Mouse (Mus musculus) forebrain, embryonic 10.5 days (tissue): ENCODE results near the gene Hdac2. TPM values are rescaled to one million over a fixed set of nuclear protein-coding genes. Genes with fewer than 3 reads are reported as not detected.
A peak's percentile ranks its signal among the peaks of the same experiment; 100 is the strongest.

ENCODE experiments used
- DNase-seq: peaks from one replicate; pipeline ENCODE4 v3.0.0-alpha.2; 2017; ENCODE audit warnings: low spot score; ENCODE audit errors: extremely low spot score
- H3K27ac ChIP-seq: fragments of 300-500 bp; sonication (generic); 2 replicates; pipeline ENCODE4 v1.5.1; 2016; ENCODE audit warnings: mild to moderate bottlenecking
- H3K27me3 ChIP-seq: fragments of 300-500 bp; sonication (generic); 2 replicates; pipeline ENCODE4 v1.6.1; 2016; ENCODE audit warnings: mild to moderate bottlenecking; ENCODE audit not compliant: poor library complexity, severe bottlenecking
- H3K36me3 ChIP-seq: fragments of 300-500 bp; sonication (generic); replicated peaks from 2 replicates; pipeline ENCODE4 v1.6.1; 2016; ENCODE audit warnings: mild to moderate bottlenecking, moderate library complexity
- H3K4me1 ChIP-seq: fragments of 300-500 bp; sonication (generic); 2 replicates; pipeline ENCODE4 v1.6.1; 2016
- H3K4me3 ChIP-seq: fragments of 300-500 bp; sonication (generic); 2 replicates; pipeline ENCODE4 v1.5.1; 2016; ENCODE audit warnings: mild to moderate bottlenecking, moderate library complexity
- H3K9me3 ChIP-seq: fragments of 300-500 bp; sonication (generic); 2 replicates; pipeline ENCODE4 v1.6.1; 2016; ENCODE audit warnings: mild to moderate bottlenecking, moderate library complexity
- WGBS: fragments of 180-500 bp; shearing (Covaris S2); methylation state at CpG from one replicate; pipeline ENCODE4 v1.1.7; 2016; 5-methylcytosine and 5-hydroxymethylcytosine counted together
- polyA plus RNA-seq: library from polyadenylated mRNA; unstranded; fragments of >200 nt; fragmentation: Nextera tagmentation; extraction: Ambion mirVana; gene quantifications from 2 replicates; pipeline ENCODE4 v1.2.1, GENCODE M21; 2016

The Hdac2 gene
- polyA plus RNA-seq, 1 experiment from 2014 or later = 309 TPM

DNA sequence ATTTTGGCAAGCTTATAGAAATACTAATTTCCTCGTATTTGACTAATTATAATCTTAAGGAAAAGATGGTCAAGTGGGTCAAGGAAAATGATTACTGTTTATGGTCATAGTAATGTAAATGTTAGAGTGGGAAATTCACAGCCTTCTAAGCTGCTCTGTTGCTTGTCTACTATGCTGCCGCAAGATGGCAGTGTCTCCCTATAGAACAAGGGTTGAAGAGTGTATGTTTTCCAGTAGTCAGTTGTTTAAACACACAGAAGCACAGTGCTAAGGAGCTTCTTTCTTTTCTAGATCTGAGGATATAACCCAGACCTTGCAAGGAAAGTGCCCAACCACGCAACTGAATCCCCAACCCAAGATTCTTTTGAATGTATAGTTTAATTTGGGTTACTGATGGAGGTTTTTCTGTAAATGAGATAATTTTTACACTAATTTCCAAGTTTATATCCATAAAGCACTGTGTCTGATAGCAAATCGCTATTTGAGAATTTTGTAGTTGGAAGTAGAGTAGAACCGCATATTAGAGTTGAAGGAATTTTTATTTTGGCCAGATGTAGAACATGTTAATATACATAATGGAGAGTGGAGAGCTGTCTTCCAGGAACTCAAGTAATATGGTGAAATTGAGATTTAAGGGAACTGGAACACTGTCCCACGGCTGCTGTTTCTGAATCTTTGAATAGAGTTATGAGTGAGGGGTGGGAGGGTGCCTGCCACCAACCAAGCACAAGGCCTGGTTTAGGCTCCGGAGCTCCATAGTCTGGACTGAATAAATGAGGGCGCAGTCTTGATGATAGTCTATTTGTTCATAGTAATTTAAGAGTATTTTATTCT, 40.1 kb downstream of the Hdac2 start:
- Histone ChIP-seq H3K27ac (no peak overlapping the region), H3K4me1 (no peaks in the 10 kb centered on the region), H3K36me3 (no peaks in the 10 kb centered on the region), H3K4me3 (no peak overlapping the region), H3K9me3 (no peaks in the 10 kb centered on the region), H3K27me3 (no peaks in the 10 kb centered on the region)
- 56% methylated on average over 8 of the region's 8 CpGs for WGBS
- DNase-seq = peak; percentile 61

DNA sequence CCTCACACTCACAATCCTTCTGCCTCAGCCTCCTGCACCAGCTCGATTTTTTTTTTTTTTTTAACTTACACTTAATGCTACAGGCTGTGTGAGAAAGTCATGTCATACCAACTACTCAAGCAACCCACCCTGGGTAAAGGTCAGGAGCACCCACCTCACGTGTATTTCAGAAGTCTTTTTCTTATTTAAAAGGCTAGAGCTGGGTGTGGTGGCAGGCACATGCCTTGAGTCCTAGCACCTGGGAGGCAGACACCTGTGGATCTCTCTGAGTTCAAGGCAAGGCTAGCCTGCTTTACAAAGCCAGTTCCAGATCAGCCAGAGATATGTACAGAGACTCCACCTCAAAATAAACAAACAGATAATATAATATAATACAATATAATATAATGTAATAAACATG, 41.4 kb downstream of the Hdac2 start:
- H3K4me1 ChIP-seq = no peaks in the 10 kb centered on the region
- H3K27me3 ChIP-seq = no peaks in the 10 kb centered on the region
- H3K9me3 ChIP-seq = no peaks in the 10 kb centered on the region
- H3K27ac ChIP-seq = no peak overlapping the region
- no peak for DNase-seq
- no peaks in the 10 kb centered on the region for H3K36me3 ChIP-seq
- no peak overlapping the region for H3K4me3 ChIP-seq
- WGBS = 71% methylated on average over 2 of the region's 2 CpGs

DNA sequence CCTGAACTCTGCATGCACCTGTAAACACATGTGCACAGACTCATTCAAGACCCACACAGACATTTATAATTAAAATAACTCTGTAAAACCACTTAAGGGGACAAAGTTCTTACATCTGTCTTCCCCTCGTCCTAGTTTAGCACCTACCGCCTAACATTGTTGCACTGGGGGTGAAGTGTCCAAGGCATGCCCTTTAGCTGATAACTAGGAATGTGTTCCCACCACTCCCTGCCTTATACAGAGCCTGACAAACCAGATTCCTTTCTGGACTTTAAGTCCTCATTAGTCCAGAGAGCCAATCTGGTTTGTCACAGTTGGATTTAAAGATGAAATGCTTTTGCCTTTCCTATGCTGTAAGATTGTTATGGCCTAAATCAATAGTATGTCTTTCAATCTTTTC, 41.9 kb downstream of the Hdac2 start:
- no peak overlapping the region for H3K27ac ChIP-seq
- no peaks in the 10 kb centered on the region for H3K9me3 ChIP-seq
- H3K4me3 ChIP-seq = no peak overlapping the region
- no peaks in the 10 kb centered on the region for H3K36me3 ChIP-seq
- no peaks in the 10 kb centered on the region for H3K27me3 ChIP-seq
- no peak for DNase-seq
- WGBS = 84% methylated on average over 2 of the region's 2 CpGs
- H3K4me1 ChIP-seq = no peaks in the 10 kb centered on the region

DNA sequence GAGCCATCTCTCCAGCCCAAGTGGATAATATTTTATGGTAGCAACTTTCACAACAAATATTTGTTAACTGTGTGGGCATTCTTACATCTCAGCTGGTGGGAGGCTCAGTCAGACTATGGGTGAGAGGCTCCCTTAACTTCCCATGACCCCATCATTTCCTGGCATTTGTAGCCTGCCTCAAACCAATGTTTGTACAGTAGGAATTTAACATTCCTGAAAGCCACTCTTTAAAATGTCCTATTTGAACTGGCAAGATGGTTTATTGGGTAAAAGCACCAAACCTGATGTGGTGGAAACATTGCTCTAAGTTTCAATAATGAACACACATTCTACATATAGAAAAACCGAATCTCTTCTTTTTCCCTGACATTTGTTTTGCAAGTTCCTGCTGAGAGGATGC, 50.0 kb downstream of the Hdac2 start:
- Histone ChIP-seq H3K36me3 (no peaks in the 10 kb centered on the region), H3K9me3 (no peaks in the 10 kb centered on the region), H3K4me1 (no peaks in the 10 kb centered on the region), H3K27ac (no peak overlapping the region), H3K27me3 (no peaks in the 10 kb centered on the region), H3K4me3 (no peak overlapping the region)
- WGBS = 80% methylated on average over 1 of the region's 1 CpGs
- no peak for DNase-seq

DNA sequence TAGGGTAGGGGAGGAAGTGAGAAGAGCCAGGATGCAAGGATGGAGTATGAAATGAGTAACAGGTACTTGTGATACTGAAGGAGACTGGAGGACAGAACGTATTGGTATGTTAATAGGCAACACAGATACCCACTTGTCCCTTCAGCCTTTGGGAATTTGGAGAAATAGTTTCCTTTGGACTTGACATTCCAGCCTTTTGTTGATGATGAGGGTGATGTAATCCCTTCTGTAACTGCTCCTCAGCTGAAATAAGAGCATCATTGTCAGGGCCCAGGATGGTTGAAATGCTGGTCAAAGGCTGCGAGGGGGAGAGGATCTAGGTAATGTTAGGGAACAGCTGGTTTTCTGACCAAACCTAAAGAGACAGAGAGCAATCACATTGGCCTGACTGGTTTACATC, 54.3 kb downstream of the Hdac2 start:
- no peaks in the 10 kb centered on the region for H3K27me3 ChIP-seq
- DNase-seq = no peak
- WGBS = 75% methylated on average over 2 of the region's 2 CpGs
- no peak overlapping the region for H3K4me3 ChIP-seq
- H3K36me3 ChIP-seq = no peaks in the 10 kb centered on the region
- H3K4me1 ChIP-seq = no peaks in the 10 kb centered on the region
- no peaks in the 10 kb centered on the region for H3K9me3 ChIP-seq
- no peak overlapping the region for H3K27ac ChIP-seq

DNA sequence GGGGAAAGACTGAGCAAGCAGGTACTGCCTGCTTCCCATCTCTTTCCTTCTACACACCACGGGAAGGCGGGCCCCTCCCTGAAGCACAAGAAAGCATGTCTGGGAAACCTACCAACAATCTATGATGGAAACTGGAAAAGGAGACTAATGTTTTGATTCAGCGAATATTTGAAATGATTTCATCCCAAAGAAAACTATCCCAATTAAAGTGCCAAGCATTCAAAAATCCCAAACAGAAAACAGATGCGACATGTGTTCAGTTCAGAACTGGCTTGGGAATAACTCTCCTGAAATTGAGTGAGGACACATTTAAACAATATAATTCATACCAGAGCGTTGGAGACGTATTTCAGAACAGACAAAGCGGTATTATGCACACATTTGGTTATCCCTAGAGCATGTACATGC, 60.8 kb downstream of the Hdac2 start:
- Histone ChIP-seq H3K36me3 (no peaks in the 10 kb centered on the region), H3K27ac (no peak overlapping the region), H3K4me3 (no peak overlapping the region), H3K4me1 (no peaks in the 10 kb centered on the region), H3K27me3 (no peaks in the 10 kb centered on the region), H3K9me3 (no peaks in the 10 kb centered on the region)
- WGBS = 87% methylated on average over 7 of the region's 7 CpGs
- no peak for DNase-seq

DNA sequence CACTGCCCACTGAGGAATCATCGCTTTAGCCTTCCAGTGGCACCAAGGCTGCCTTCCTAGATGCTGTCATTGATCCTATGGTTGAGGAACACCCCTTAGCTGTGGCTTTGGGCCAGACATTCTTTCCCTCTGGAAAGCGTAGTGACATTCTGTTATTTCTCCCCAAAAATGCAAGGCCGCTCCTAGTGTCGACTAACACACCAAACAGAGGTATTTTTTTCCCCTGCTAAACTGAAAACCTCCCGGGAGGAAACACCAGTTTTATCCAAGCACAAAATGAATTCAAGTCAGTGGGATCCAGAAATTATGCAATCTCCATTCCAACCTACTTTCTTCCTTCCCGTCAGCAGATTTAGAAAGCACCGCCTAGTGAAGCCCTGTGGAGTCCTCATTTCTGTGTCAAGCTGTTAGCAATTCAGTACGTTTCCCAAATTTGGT, 73.3 kb downstream of the Hdac2 start:
- Histone ChIP-seq H3K4me1 (no peaks in the 10 kb centered on the region), H3K36me3 (no peaks in the 10 kb centered on the region), H3K4me3 (no peak overlapping the region), H3K27me3 (no peaks in the 10 kb centered on the region), H3K27ac (no peak overlapping the region), H3K9me3 (no peaks in the 10 kb centered on the region)
- no peak for DNase-seq
- 92% methylated on average over 8 of the region's 8 CpGs for WGBS

Other genes starting within 250 kb of the Hdac2 start
- gene Marcks, start 164.4 kb downstream of the Hdac2 start, polyA plus RNA-seq = 128 and 131 TPM in 2 replicates